Mouse (Mus musculus) forebrain, embryonic 14.5 days (tissue): ENCODE results near the gene Pik3r1. TPM values are rescaled to one million over a fixed set of nuclear protein-coding genes. Genes with fewer than 3 reads are reported as not detected.

Source experiments
- ATAC-seq: fragments of 200-750 bp; cut with Nextera tagmentation; 2 replicates; pipeline ENCODE4 v1.8.0; 2017; ENCODE audit warnings: mild to moderate bottlenecking, moderate library complexity
- DNase-seq: peaks from one replicate; pipeline ENCODE4 v3.0.0-alpha.2; 2015; ENCODE audit warnings: low spot score
- H3K27ac ChIP-seq: fragments of 300-500 bp; sonication (generic); 2 replicates; pipeline ENCODE4 v1.5.1; 2014; ENCODE audit warnings: low read depth, mild to moderate bottlenecking, control low read depth, low read length, moderate library complexity
- H3K27me3 ChIP-seq: fragments of 300-500 bp; sonication (generic); replicated peaks from 2 replicates; pipeline ENCODE4 v1.6.1; 2014; ENCODE audit warnings: low read length, control low read depth, mixed read lengths; ENCODE audit not compliant: control insufficient read depth, insufficient read depth
- H3K36me3 ChIP-seq: fragments of 300-500 bp; sonication (generic); 2 replicates; pipeline ENCODE4 v1.6.1; 2014; ENCODE audit warnings: low read length, control low read depth; ENCODE audit not compliant: control insufficient read depth, insufficient read depth
- H3K4me1 ChIP-seq: fragments of 300-500 bp; sonication (generic); 2 replicates; pipeline ENCODE4 v1.6.1; 2014; ENCODE audit warnings: antibody characterized with exemption, low read length, control low read depth; ENCODE audit not compliant: control insufficient read depth, insufficient read depth
- H3K4me2 ChIP-seq: fragments of 300-500 bp; sonication (generic); 2 replicates; pipeline ENCODE4 v1.6.1; 2014; ENCODE audit warnings: mild to moderate bottlenecking, control low read depth, low read length
- H3K4me3 ChIP-seq: fragments of 300-500 bp; sonication (generic); 2 replicates; pipeline ENCODE4 v1.5.1; 2014; ENCODE audit warnings: low read depth, low read length, control low read depth
- H3K9ac ChIP-seq: fragments of 300-500 bp; sonication (generic); 2 replicates; pipeline ENCODE4 v1.6.1; 2014; ENCODE audit warnings: mild to moderate bottlenecking, low read length, control low read depth, moderate library complexity
- H3K9me3 ChIP-seq: fragments of 300-500 bp; sonication (generic); replicated peaks from 2 replicates; pipeline ENCODE4 v1.6.1; 2016; ENCODE audit warnings: low read length, control low read depth, mixed read lengths; ENCODE audit not compliant: control insufficient read depth
- WGBS: fragments of 180-500 bp; shearing (Covaris S2); extraction: QIAGEN DNeasy Blood & Tissue Kit; methylation state at CpG from one replicate; pipeline ENCODE4 v1.1.7; 2014; 5-methylcytosine and 5-hydroxymethylcytosine counted together
- polyA plus RNA-seq: library from polyadenylated mRNA; unstranded; fragments of >200 nt; fragmentation: Nextera tagmentation; extraction: Ambion mirVana; gene quantifications from 2 replicates; pipeline ENCODE4 v1.2.1, GENCODE M21; 2014

Pik3r1 gene
- 26.8 and 41.6 TPM in 2 replicates for polyA plus RNA-seq

DNA sequence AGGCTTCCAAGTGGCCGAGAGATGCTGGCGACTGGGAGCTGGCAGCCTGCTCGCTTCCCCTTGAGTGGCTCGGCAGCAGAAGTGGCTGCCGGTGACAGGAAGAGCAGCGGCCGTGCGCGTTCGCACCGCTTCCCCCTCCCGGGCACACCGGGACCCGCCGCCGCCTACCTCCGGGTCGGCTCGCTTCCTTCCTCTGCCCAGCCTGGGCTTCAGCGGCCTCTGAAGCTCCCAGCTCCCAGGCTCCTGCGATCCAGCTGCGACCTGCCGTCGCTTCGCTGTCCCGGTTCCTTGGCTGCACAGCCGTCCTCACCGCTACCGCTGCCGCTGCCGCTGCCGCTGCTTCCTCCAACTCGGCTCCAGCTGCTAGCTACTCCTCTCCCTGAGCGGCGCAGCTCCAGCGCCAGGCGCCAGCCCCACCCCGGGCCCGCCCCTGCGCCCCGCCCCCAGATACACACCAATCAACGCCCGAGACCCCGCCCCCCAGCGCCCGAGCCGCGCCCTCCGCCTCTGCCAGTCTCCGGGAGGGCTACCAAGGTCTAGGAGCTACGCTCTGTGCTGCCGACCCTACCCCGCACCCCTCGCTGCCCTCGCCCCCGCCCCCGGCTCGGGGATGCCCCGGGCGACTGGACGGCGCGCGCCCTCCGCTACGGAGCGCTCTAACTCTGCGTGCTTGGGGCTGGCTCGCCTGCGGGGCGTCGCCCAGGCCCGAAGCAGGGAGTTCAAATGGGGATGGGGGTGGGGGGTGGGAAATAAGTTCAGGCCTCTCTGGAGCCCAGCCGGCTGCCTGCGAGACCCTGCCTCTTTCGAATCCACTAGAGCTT lies at the start of gene Pik3r1:
Pik3r1 (minus strand) TSS at position 409 of the 821 bp plus-strand sequence.
- Histone ChIP-seq H3K4me1 (peaks cover 16% of the 10 kb centered on the region), H3K27ac (peak within 1 kb of the TSS; percentile 96), H3K27me3 (no peaks in the 10 kb centered on the region), H3K36me3 (no peaks in the 10 kb centered on the region), H3K9me3 (no peaks in the 10 kb centered on the region), H3K4me3 (peak within 1 kb of the TSS; percentile 91), H3K4me2 (peak within 1 kb of the TSS; percentile 90), H3K9ac (peak within 1 kb of the TSS; percentile 93)
- peak; percentile 97 for ATAC-seq
- peak; percentile 97 for DNase-seq
- WGBS: under 1% methylated on average over 51 of the region's 76 CpGs

DNA sequence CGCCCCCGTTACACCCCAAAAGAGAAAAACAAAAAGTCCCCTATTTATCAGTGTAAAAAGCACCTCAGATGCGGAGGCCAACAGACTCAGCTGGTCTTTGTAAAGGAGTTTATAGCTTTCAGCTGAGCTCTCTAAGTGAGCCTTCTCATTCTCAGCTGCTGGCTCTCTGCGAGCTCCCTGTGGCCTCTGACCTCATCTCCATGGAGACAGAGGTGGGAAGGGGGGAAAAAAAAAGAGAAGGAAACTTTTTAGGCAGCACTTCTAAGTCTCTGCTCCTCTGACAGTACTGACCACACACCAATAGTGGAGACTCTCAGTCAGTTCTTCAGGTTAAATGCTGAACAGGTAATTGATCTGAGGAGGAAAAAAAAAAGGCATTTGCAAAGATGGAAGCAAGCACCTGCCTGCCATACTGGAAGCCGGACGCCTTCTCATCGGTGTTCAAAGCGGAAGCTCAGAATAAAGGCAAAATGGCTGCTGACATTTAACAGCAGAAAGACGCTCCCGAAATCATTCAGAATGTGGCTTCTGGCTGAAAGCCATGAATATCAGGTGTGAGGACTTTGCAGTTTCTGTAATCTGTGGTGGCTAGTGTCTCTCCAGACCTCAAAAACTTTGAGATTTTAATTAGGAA lies 45.4 kb upstream of the Pik3r1 start:
- ATAC-seq (peak; percentile 67), DNase-seq (peak; percentile 65)
- no peak overlapping the region for H3K9ac ChIP-seq
- WGBS: 13% methylated on average over 10 of the region's 10 CpGs
- H3K4me1 ChIP-seq: peaks cover 2% of the 10 kb centered on the region; the same call in 1 of the 2 replicates
- no peaks in the 10 kb centered on the region for H3K9me3 ChIP-seq
- H3K4me2 ChIP-seq: no peak overlapping the region
- no peak overlapping the region for H3K27ac ChIP-seq
- no peaks in the 10 kb centered on the region for H3K27me3 ChIP-seq
- no peaks in the 10 kb centered on the region for H3K36me3 ChIP-seq
- H3K4me3 ChIP-seq: no peak overlapping the region

DNA sequence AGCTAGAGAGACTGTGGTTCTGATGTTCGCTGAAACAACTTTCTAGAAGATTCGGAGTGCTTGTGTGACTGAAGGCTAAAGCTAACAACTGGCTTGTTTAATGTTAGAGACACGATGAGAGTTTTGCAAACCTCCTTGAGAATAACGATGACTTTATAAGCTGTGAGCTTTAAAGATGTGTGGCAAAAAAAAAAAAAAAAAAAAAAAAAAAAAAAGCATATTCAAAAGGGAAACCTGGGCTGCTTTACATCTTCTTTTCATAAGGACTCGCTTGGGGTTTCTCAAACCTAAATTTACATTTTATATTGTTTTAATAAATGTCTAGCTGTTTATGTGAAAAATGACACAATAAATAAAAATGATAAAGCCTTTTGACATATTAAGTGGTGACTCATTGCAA lies 44.3 kb upstream of the Pik3r1 start:
- DNase-seq (no peak), ATAC-seq (no peak)
- H3K27me3 ChIP-seq: no peaks in the 10 kb centered on the region
- peaks cover 2% of the 10 kb centered on the region; the same call in 1 of the 2 replicates for H3K4me1 ChIP-seq
- WGBS: 65% methylated on average over 5 of the region's 5 CpGs
- no peak overlapping the region for H3K4me2 ChIP-seq
- H3K27ac ChIP-seq: no peak overlapping the region
- no peak overlapping the region for H3K9ac ChIP-seq
- H3K9me3 ChIP-seq: no peaks in the 10 kb centered on the region
- H3K4me3 ChIP-seq: no peak overlapping the region
- H3K36me3 ChIP-seq: no peaks in the 10 kb centered on the region

DNA sequence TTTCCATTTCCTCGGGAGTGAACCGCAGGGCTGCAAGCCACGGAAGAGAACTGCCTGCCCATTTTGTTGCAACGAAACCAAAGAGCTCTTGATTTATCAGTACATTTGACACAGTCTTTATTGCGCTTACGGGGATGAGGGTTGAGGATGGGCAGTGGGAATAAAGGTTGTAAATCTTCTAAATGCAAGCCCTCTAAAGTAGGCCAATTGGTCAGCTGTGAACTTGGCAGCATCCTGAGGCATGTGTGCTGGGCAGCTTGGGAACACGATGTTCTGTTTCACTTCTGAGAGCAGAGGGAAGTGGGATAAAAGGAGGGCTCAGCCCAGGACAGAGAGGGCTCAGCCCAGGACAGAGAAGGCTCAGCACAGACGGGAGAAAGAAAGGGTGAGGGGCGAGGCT lies 43.9 kb upstream of the Pik3r1 start:
- no peak overlapping the region for H3K9ac ChIP-seq
- H3K4me3 ChIP-seq: no peak overlapping the region
- 48% methylated on average over 9 of the region's 9 CpGs for WGBS
- no peaks in the 10 kb centered on the region for H3K9me3 ChIP-seq
- H3K4me2 ChIP-seq: no peak overlapping the region
- H3K27me3 ChIP-seq: no peaks in the 10 kb centered on the region
- no peak; the same call in 1 of the 2 replicates for ATAC-seq
- H3K36me3 ChIP-seq: no peaks in the 10 kb centered on the region
- no peak overlapping the region for H3K27ac ChIP-seq
- peaks cover 2% of the 10 kb centered on the region; the same call in 1 of the 2 replicates for H3K4me1 ChIP-seq
- DNase-seq: no peak

DNA sequence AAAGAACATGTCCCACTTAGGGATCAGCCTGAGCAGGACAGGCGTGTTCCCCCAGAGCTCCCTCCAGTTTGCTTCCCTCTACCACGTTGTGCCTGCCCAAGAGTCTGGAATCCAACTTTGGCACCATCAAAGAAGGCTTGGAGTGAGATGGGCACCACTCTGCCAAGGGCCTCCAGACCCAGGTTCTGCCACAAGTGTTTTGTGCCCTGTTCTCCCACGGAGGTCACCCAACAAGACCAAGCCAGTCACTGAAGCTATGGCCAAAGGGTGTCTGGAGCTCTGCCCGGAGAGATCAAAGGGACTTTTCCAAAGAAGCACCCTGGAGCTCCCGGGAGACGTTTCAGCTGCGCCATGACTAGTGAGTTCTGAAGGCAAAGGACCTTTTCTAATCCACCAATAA lies 42.6 kb upstream of the Pik3r1 start:
- H3K9me3 ChIP-seq: no peaks in the 10 kb centered on the region
- DNase-seq: no peak
- no peaks in the 10 kb centered on the region for H3K27me3 ChIP-seq

DNA sequence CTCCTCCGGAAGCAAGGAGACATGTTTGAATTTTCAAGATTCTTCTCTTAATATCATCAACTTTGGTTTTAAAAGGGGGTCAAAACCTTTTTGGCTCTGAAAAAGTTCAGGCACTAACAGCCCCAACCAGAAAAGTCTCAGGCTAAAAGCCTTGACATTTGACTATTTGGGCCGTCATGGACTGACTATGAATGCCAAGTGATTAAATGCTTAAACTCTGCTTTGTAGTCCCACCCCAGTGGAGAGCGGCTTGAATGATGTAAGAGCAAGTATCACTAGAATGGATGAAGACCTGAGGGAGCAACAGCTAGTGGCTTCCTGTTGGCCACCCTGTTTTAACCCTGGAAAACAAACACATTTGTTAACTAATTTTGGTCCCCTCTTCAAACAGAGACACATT lies 41.8 kb upstream of the Pik3r1 start:
- peaks cover 2% of the 10 kb centered on the region; the same call in 1 of the 2 replicates for H3K4me1 ChIP-seq
- no peak overlapping the region for H3K9ac ChIP-seq

More for the DNA sequence above, 42.6 kb upstream of the Pik3r1 start:
- Histone ChIP-seq H3K4me1 (peaks cover 2% of the 10 kb centered on the region; the same call in 1 of the 2 replicates), H3K4me2 (no peak overlapping the region), H3K27ac (no peak overlapping the region), H3K9ac (no peak overlapping the region), H3K36me3 (no peaks in the 10 kb centered on the region), H3K4me3 (no peak overlapping the region)
- ATAC-seq: no peak
- 84% methylated on average over 7 of the region's 7 CpGs for WGBS

DNA sequence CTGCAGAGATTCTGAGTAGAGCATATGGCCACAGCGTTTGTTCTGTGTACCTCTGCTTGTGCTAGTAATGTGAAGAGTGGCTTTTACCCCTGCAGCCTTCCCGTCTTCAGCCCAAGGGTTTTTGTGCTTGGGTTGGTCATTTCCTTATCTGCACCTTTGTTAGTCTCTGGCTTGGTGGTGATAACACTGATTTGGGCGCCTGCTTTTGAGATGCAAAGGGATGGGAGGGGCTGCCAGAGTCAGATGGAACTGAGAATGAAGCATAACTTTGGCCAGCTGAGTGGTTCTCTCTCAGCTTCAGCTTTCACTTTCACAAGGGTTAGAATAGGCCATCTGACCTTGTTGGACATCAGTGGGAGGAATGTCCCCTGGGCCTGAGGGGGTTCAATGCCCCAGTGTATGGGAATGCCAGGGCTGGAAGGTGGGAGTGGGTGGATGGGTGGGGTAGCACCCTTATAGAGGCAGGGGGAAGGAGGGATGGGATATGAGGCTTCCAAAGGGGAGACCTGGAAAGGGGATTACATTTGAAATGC lies 37.6 kb upstream of the Pik3r1 start:
- WGBS: 80% methylated on average over 3 of the region's 3 CpGs
- DNase-seq (no peak), ATAC-seq (no peak)
- H3K36me3 ChIP-seq: no peaks in the 10 kb centered on the region
- no peaks in the 10 kb centered on the region for H3K9me3 ChIP-seq
- no peak overlapping the region for H3K9ac ChIP-seq
- no peak overlapping the region for H3K4me2 ChIP-seq
- no peaks in the 10 kb centered on the region for H3K27me3 ChIP-seq
- H3K27ac ChIP-seq: no peak overlapping the region
- H3K4me1 ChIP-seq: peaks cover 4% of the 10 kb centered on the region
- H3K4me3 ChIP-seq: no peak overlapping the region

More for the DNA sequence above, 41.8 kb upstream of the Pik3r1 start:
- Histone ChIP-seq H3K9me3 (no peaks in the 10 kb centered on the region), H3K4me3 (no peak overlapping the region), H3K27ac (no peak overlapping the region), H3K27me3 (no peaks in the 10 kb centered on the region), H3K4me2 (no peak overlapping the region), H3K36me3 (no peaks in the 10 kb centered on the region)
- no peak for DNase-seq
- no peak for ATAC-seq
- WGBS: 88% methylated on average over 3 of the region's 3 CpGs

DNA sequence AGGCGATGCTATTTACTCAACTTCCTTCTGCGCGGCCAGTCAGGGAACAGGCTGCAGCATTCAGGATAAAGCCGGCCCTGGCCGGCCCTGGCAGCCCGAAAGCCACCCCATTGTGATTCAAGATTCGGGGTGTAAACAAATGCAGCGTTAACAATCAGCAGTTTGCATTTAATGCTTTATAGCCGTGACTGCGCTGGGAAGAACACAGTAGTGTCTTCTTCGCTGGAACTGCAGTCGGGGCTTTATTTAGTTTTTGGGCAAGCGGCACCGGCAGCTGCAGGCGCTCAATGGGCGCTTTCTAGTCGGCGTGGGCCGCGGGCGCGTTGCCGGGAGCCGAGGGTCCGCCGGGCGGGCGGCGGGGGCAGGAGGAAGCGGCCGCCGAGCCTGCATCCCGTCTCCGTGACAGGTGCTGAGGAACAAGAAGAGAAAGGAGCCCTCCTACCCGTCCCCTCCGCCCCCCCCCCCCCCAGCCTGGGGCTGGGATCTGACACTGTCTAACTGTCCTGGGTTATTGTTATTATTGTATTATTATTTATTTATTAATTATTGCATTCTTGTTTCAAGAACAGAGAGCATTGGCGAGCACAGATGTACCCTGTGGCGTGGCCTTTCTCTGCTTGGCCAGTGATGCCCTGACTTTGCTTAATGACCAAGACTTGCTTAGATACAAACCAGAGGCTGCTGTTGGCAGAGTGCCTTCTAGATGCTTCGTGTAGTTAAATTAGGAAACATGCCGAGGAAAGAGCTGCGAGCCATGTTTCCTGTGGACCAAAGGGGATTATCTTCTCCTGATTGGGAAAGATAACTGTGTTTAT lies 33.6 kb upstream of the Pik3r1 start:
- H3K27ac ChIP-seq: peak overlapping the region; percentile 71
- 1% methylated on average over 41 of the region's 41 CpGs for WGBS
- H3K4me2 ChIP-seq: peak overlapping the region; percentile 69
- H3K9ac ChIP-seq: peak overlapping the region; percentile 70
- no peaks in the 10 kb centered on the region for H3K36me3 ChIP-seq
- DNase-seq (peak; percentile 79), ATAC-seq (peak; percentile 88)
- H3K9me3 ChIP-seq: no peaks in the 10 kb centered on the region
- no peaks in the 10 kb centered on the region; the same call in 1 of the 2 replicates for H3K27me3 ChIP-seq
- H3K4me3 ChIP-seq: peak overlapping the region; percentile 40
- peaks cover 4% of the 10 kb centered on the region for H3K4me1 ChIP-seq
